Mouse (Mus musculus): ENCODE data around the gene Atg7. TPM values are rescaled to one million over a fixed set of nuclear protein-coding genes. Genes with fewer than 3 reads are reported as not detected.

Gene Atg7
- polyA plus RNA-seq, 1 experiment from 2014 or later = 17.2 TPM

- 53% methylated on average over 9 of the region's 9 CpGs for WGBS
- 0 out of 2 replicates have a peak overlapping the region, but pooled peaks have one; percentile 7 for H3K27ac ChIP-seq (ENCODE audit: low read length)
- H3K27me3 ChIP-seq (ENCODE audit: control insufficient read depth, insufficient read depth, low read depth, low read length) = no peaks in the 10 kb centered on the region
- no peak overlapping the region for H3K9ac ChIP-seq (ENCODE audit: low read depth, low read length)
- H3K4me2 ChIP-seq (ENCODE audit: low read length) = no peak overlapping the region
- H3K4me1 ChIP-seq (ENCODE audit: control insufficient read depth, insufficient read depth, low read length) = no peaks in the 10 kb centered on the region
- no peaks in the 10 kb centered on the region for H3K9me3 ChIP-seq (replicated peaks; ENCODE audit: control insufficient read depth, low read length, poor library complexity, severe bottlenecking)
- H3K4me3 ChIP-seq (ENCODE audit: low read depth, low read length) = no peak overlapping the region
- no peaks in the 10 kb centered on the region for H3K36me3 ChIP-seq (ENCODE audit: control insufficient read depth, insufficient read depth, low read length)
- no peak for ATAC-seq
Observed at GRCm38 (mm10) chr6:114819971-114820481, 177.1 kb downstream of the Atg7 start.

- H3K27me3 ChIP-seq (ENCODE audit: control insufficient read depth, insufficient read depth, low read depth, low read length) = no peaks in the 10 kb centered on the region
- no peaks in the 10 kb centered on the region for H3K4me1 ChIP-seq (ENCODE audit: control insufficient read depth, insufficient read depth, low read length)
- no peak overlapping the region for H3K4me2 ChIP-seq (ENCODE audit: low read length)
- no peak overlapping the region for H3K27ac ChIP-seq (ENCODE audit: low read length)
- no peak for ATAC-seq
- WGBS = 90% methylated on average over 7 of the region's 7 CpGs
- no peaks in the 10 kb centered on the region for H3K36me3 ChIP-seq (ENCODE audit: control insufficient read depth, insufficient read depth, low read length)
- H3K4me3 ChIP-seq (ENCODE audit: low read depth, low read length) = no peak overlapping the region
- H3K9me3 ChIP-seq (replicated peaks; ENCODE audit: control insufficient read depth, low read length, poor library complexity, severe bottlenecking) = no peaks in the 10 kb centered on the region
- H3K9ac ChIP-seq (ENCODE audit: low read depth, low read length) = no peak overlapping the region
Observed at GRCm38 (mm10) chr6:114821646-114822045, 178.7 kb downstream of the Atg7 start.

- WGBS = 78% methylated on average over 2 of the region's 2 CpGs
- H3K9me3 ChIP-seq (replicated peaks; ENCODE audit: control insufficient read depth, low read length, poor library complexity, severe bottlenecking) = no peaks in the 10 kb centered on the region
- no peaks in the 10 kb centered on the region for H3K4me1 ChIP-seq (ENCODE audit: control insufficient read depth, insufficient read depth, low read length)
- no peaks in the 10 kb centered on the region for H3K36me3 ChIP-seq (ENCODE audit: control insufficient read depth, insufficient read depth, low read length)
- no peak overlapping the region for H3K27ac ChIP-seq (ENCODE audit: low read length)
- H3K4me3 ChIP-seq (ENCODE audit: low read depth, low read length) = no peak overlapping the region
- H3K9ac ChIP-seq (ENCODE audit: low read depth, low read length) = no peak overlapping the region
- no peaks in the 10 kb centered on the region for H3K27me3 ChIP-seq (ENCODE audit: control insufficient read depth, insufficient read depth, low read depth, low read length)
- H3K4me2 ChIP-seq (ENCODE audit: low read length) = no peak overlapping the region
- no peak for ATAC-seq
Observed at GRCm38 (mm10) chr6:114826889-114827288, 184.0 kb downstream of the Atg7 start.

- no peaks in the 10 kb centered on the region for H3K9me3 ChIP-seq (replicated peaks; ENCODE audit: control insufficient read depth, low read length, poor library complexity, severe bottlenecking)
- no peak for ATAC-seq
- no peaks in the 10 kb centered on the region for H3K36me3 ChIP-seq (ENCODE audit: control insufficient read depth, insufficient read depth, low read length)
- no peak overlapping the region for H3K4me2 ChIP-seq (ENCODE audit: low read length)
- H3K27ac ChIP-seq (ENCODE audit: low read length) = no peak overlapping the region
- H3K4me1 ChIP-seq (ENCODE audit: control insufficient read depth, insufficient read depth, low read length) = peaks cover 3% of the 10 kb centered on the region; the same call in 1 of the 2 replicates
- no peaks in the 10 kb centered on the region for H3K27me3 ChIP-seq (ENCODE audit: control insufficient read depth, insufficient read depth, low read depth, low read length)
- 92% methylated on average over 9 of the region's 9 CpGs for WGBS
- no peak overlapping the region for H3K9ac ChIP-seq (ENCODE audit: low read depth, low read length)
- no peak overlapping the region for H3K4me3 ChIP-seq (ENCODE audit: low read depth, low read length)
Observed at GRCm38 (mm10) chr6:114829660-114830438, 187.0 kb downstream of the Atg7 start.

GRCm38 (mm10) chr6:114831807-114832206, 188.9 kb downstream of the Atg7 start:
- no peak for ATAC-seq
- 95% methylated on average over 3 of the region's 3 CpGs for WGBS
- H3K9ac ChIP-seq (ENCODE audit: low read depth, low read length) = no peak overlapping the region
- H3K4me1 ChIP-seq (ENCODE audit: control insufficient read depth, insufficient read depth, low read length) = peaks cover 3% of the 10 kb centered on the region; the same call in 1 of the 2 replicates
- H3K4me2 ChIP-seq (ENCODE audit: low read length) = no peak overlapping the region
- no peaks in the 10 kb centered on the region for H3K36me3 ChIP-seq (ENCODE audit: control insufficient read depth, insufficient read depth, low read length)
- no peak overlapping the region for H3K27ac ChIP-seq (ENCODE audit: low read length)
- H3K4me3 ChIP-seq (ENCODE audit: low read depth, low read length) = no peak overlapping the region
- no peaks in the 10 kb centered on the region for H3K27me3 ChIP-seq (ENCODE audit: control insufficient read depth, insufficient read depth, low read depth, low read length)
- H3K9me3 ChIP-seq (replicated peaks; ENCODE audit: control insufficient read depth, low read length, poor library complexity, severe bottlenecking) = no peaks in the 10 kb centered on the region

GRCm38 (mm10) chr6:114833058-114833685, 190.3 kb downstream of the Atg7 start:
- Histone ChIP-seq H3K4me3 (ENCODE audit: low read depth, low read length) (no peak overlapping the region), H3K27me3 (ENCODE audit: control insufficient read depth, insufficient read depth, low read depth, low read length) (no peaks in the 10 kb centered on the region), H3K27ac (ENCODE audit: low read length) (no peak overlapping the region), H3K36me3 (ENCODE audit: control insufficient read depth, insufficient read depth, low read length) (no peaks in the 10 kb centered on the region), H3K9ac (ENCODE audit: low read depth, low read length) (no peak overlapping the region), H3K4me1 (ENCODE audit: control insufficient read depth, insufficient read depth, low read length) (peaks cover 3% of the 10 kb centered on the region; the same call in 1 of the 2 replicates), H3K9me3 (replicated peaks; ENCODE audit: control insufficient read depth, low read length, poor library complexity, severe bottlenecking) (no peaks in the 10 kb centered on the region), H3K4me2 (ENCODE audit: low read length) (no peak overlapping the region)
- 70% methylated on average over 9 of the region's 9 CpGs for WGBS
- no peak for ATAC-seq

- Histone ChIP-seq H3K4me2 (ENCODE audit: low read length) (no peak overlapping the region), H3K4me1 (ENCODE audit: control insufficient read depth, insufficient read depth, low read length) (peaks cover 3% of the 10 kb centered on the region; the same call in 1 of the 2 replicates), H3K9me3 (replicated peaks; ENCODE audit: control insufficient read depth, low read length, poor library complexity, severe bottlenecking) (no peaks in the 10 kb centered on the region), H3K4me3 (ENCODE audit: low read depth, low read length) (no peak overlapping the region), H3K9ac (ENCODE audit: low read depth, low read length) (no peak overlapping the region), H3K27ac (ENCODE audit: low read length) (no peak overlapping the region), H3K27me3 (ENCODE audit: control insufficient read depth, insufficient read depth, low read depth, low read length) (no peaks in the 10 kb centered on the region), H3K36me3 (ENCODE audit: control insufficient read depth, insufficient read depth, low read length) (no peaks in the 10 kb centered on the region)
- 77% methylated on average over 4 of the region's 4 CpGs for WGBS
- ATAC-seq = no peak
Observed at GRCm38 (mm10) chr6:114833791-114834346, 191.0 kb downstream of the Atg7 start.

GRCm38 (mm10) chr6:114835344-114835743, 192.4 kb downstream of the Atg7 start:
- ATAC-seq = no peak
- H3K4me1 ChIP-seq (ENCODE audit: control insufficient read depth, insufficient read depth, low read length) = peaks cover 3% of the 10 kb centered on the region; the same call in 1 of the 2 replicates
- no peak overlapping the region for H3K4me3 ChIP-seq (ENCODE audit: low read depth, low read length)
- H3K36me3 ChIP-seq (ENCODE audit: control insufficient read depth, insufficient read depth, low read length) = no peaks in the 10 kb centered on the region
- no peaks in the 10 kb centered on the region for H3K27me3 ChIP-seq (ENCODE audit: control insufficient read depth, insufficient read depth, low read depth, low read length)
- H3K9ac ChIP-seq (ENCODE audit: low read depth, low read length) = no peak overlapping the region
- no peak overlapping the region for H3K27ac ChIP-seq (ENCODE audit: low read length)
- no peaks in the 10 kb centered on the region for H3K9me3 ChIP-seq (replicated peaks; ENCODE audit: control insufficient read depth, low read length, poor library complexity, severe bottlenecking)
- no peak overlapping the region for H3K4me2 ChIP-seq (ENCODE audit: low read length)
- WGBS = 81% methylated on average over 7 of the region's 7 CpGs

GRCm38 (mm10) chr6:114835752-114836151, 192.9 kb downstream of the Atg7 start:
- no peaks in the 10 kb centered on the region for H3K36me3 ChIP-seq (ENCODE audit: control insufficient read depth, insufficient read depth, low read length)
- no peak overlapping the region for H3K4me2 ChIP-seq (ENCODE audit: low read length)
- no peak for ATAC-seq
- H3K4me3 ChIP-seq (ENCODE audit: low read depth, low read length) = no peak overlapping the region
- WGBS = 79% methylated on average over 1 of the region's 1 CpGs
- H3K27ac ChIP-seq (ENCODE audit: low read length) = no peak overlapping the region
- no peaks in the 10 kb centered on the region for H3K27me3 ChIP-seq (ENCODE audit: control insufficient read depth, insufficient read depth, low read depth, low read length)
- H3K4me1 ChIP-seq (ENCODE audit: control insufficient read depth, insufficient read depth, low read length) = peaks cover 3% of the 10 kb centered on the region; the same call in 1 of the 2 replicates
- no peaks in the 10 kb centered on the region for H3K9me3 ChIP-seq (replicated peaks; ENCODE audit: control insufficient read depth, low read length, poor library complexity, severe bottlenecking)
- no peak overlapping the region for H3K9ac ChIP-seq (ENCODE audit: low read depth, low read length)

Data from midbrain, embryonic 16.5 days (tissue).